8 mouse cellular contexts compared by ENCODE assay signal in genomic region chr2:148406160-148406970, GRCm38 (mm10). TPM values are rescaled to one million over a fixed set of nuclear protein-coding genes. Genes with fewer than 3 reads are reported as not detected.
DNase-seq lines count a peak whose midpoint lies in the region; ATAC-seq and TF ChIP-seq lines count a peak whose summit lies in the region.

No protein-coding gene starts in this region.

- peaks cover 9% of the 10 kb centered on the region; the same call in 1 of the 2 replicates for H3K4me1 ChIP-seq in testis, adult 2 months (ENCODE audit: control insufficient read depth, insufficient read depth, low read length)
- peaks cover 17% of the 10 kb centered on the region; the same call in 1 of the 2 replicates for H3K4me1 ChIP-seq in embryonic facial prominence, embryonic 14.5 days (ENCODE audit: control insufficient read depth, insufficient read depth, low read length)
- peaks cover 29% of the 10 kb centered on the region for H3K4me1 ChIP-seq in hindbrain, embryonic 12.5 days
- peaks cover 29% of the 10 kb centered on the region for H3K4me1 ChIP-seq in midbrain, embryonic 13.5 days (replicated peaks)
- peaks cover 6% of the 10 kb centered on the region for H3K4me1 ChIP-seq in stomach, embryonic 16.5 days (ENCODE audit: control insufficient read depth, insufficient read depth, low read length)

- no peak for ATAC-seq in embryonic facial prominence, embryonic 14.5 days (ENCODE audit: low read depth)
- ATAC-seq in hindbrain, embryonic 12.5 days (ENCODE audit: low FRiP score), result peak; percentile 15; the same call in 1 of the 2 replicates
- ATAC-seq in midbrain, embryonic 13.5 days, result no peak
- no peak for ATAC-seq in stomach, embryonic 16.5 days (ENCODE audit: insufficient read depth, low FRiP score)

- peak overlapping the region; percentile 78 for H3K4me2 ChIP-seq in embryonic facial prominence, embryonic 14.5 days (ENCODE audit: low read depth, low read length)
- H3K4me2 ChIP-seq in hindbrain, embryonic 12.5 days (replicated peaks), result peak overlapping the region; percentile 63
- H3K4me2 ChIP-seq in midbrain, embryonic 13.5 days (replicated peaks), result peak overlapping the region; percentile 62
- H3K4me2 ChIP-seq in stomach, embryonic 16.5 days (ENCODE audit: low read depth, low read length), result peak overlapping the region; percentile 72

- WGBS in embryonic facial prominence, embryonic 14.5 days, result 18% methylated on average over 34 of the region's 34 CpGs
- 12% methylated on average over 34 of the region's 34 CpGs for WGBS in hindbrain, embryonic 12.5 days
- 14% methylated on average over 34 of the region's 34 CpGs for WGBS in midbrain, embryonic 13.5 days
- WGBS in stomach, embryonic 16.5 days, result 18% methylated on average over 34 of the region's 34 CpGs

- H3K36me3 ChIP-seq in testis, adult 2 months (ENCODE audit: control insufficient read depth, insufficient read depth, low read length), result no peaks in the 10 kb centered on the region
- no peaks in the 10 kb centered on the region for H3K36me3 ChIP-seq in embryonic facial prominence, embryonic 14.5 days (ENCODE audit: control insufficient read depth, insufficient read depth, low read length)
- no peaks in the 10 kb centered on the region for H3K36me3 ChIP-seq in hindbrain, embryonic 12.5 days
- H3K36me3 ChIP-seq in midbrain, embryonic 13.5 days, result no peaks in the 10 kb centered on the region
- H3K36me3 ChIP-seq in stomach, embryonic 16.5 days (ENCODE audit: control insufficient read depth, insufficient read depth, low read length), result no peaks in the 10 kb centered on the region

- no peak for DNase-seq in testis, postnatal 14 days (ENCODE audit: low spot score)
- peak; percentile 58 for DNase-seq in embryonic facial prominence, embryonic 14.5 days (ENCODE audit: low spot score)
- peak; percentile 33 for DNase-seq in liver
- DNase-seq in layer of hippocampus, adult 8-10 months (ENCODE audit: low spot score in 2 of 2), result no peak

- H3K4me3 ChIP-seq in testis, adult 2 months (ENCODE audit: control insufficient read depth, low read depth, low read length), result peak overlapping the region; percentile 41
- peak overlapping the region; percentile 43 for H3K4me3 ChIP-seq in embryonic facial prominence, embryonic 14.5 days (ENCODE audit: low read depth, low read length)
- H3K4me3 ChIP-seq in hindbrain, embryonic 12.5 days, result peak overlapping the region; percentile 35
- H3K4me3 ChIP-seq in midbrain, embryonic 13.5 days (replicated peaks), result peak overlapping the region; percentile 42
- H3K4me3 ChIP-seq in stomach, embryonic 16.5 days (replicated peaks; ENCODE audit: low read length), result peak overlapping the region; percentile 49

- TF ChIP-seq CTCF in testis, adult 2 months (IDR thresholded peaks at IDR 0.05; ENCODE audit: control insufficient read depth, insufficient read depth, insufficient replicate concordance, low read depth, low read length), result no peak

- TF ChIP-seq POLR2A in testis, adult 2 months (IDR thresholded peaks at IDR 0.05; ENCODE audit: control insufficient read depth, low read depth, low read length), result no peak

- no peaks in the 10 kb centered on the region for H3K27me3 ChIP-seq in testis, adult 2 months (ENCODE audit: control insufficient read depth, insufficient read depth, low read length)
- H3K27me3 ChIP-seq in embryonic facial prominence, embryonic 14.5 days (replicated peaks; ENCODE audit: control insufficient read depth, insufficient read depth, low read length), result peaks cover 54% of the 10 kb centered on the region
- peaks cover 50% of the 10 kb centered on the region for H3K27me3 ChIP-seq in hindbrain, embryonic 12.5 days
- peaks cover 55% of the 10 kb centered on the region for H3K27me3 ChIP-seq in midbrain, embryonic 13.5 days
- peaks cover 11% of the 10 kb centered on the region for H3K27me3 ChIP-seq in stomach, embryonic 16.5 days (ENCODE audit: control insufficient read depth, insufficient read depth, low read length)

- H3K27ac ChIP-seq in testis, adult 2 months (ENCODE audit: control insufficient read depth, insufficient read depth, low read depth, low read length), result no peak overlapping the region
- no peak overlapping the region for H3K27ac ChIP-seq in embryonic facial prominence, embryonic 14.5 days (replicated peaks; ENCODE audit: low read depth, low read length)
- H3K27ac ChIP-seq in hindbrain, embryonic 12.5 days, result no peak overlapping the region
- H3K27ac ChIP-seq in midbrain, embryonic 13.5 days, result no peak overlapping the region
- no peak overlapping the region for H3K27ac ChIP-seq in stomach, embryonic 16.5 days (ENCODE audit: low read length)

- H3K9ac ChIP-seq in embryonic facial prominence, embryonic 14.5 days (ENCODE audit: low read depth, low read length), result peak overlapping the region; percentile 61
- H3K9ac ChIP-seq in hindbrain, embryonic 12.5 days, result no peak overlapping the region
- no peak overlapping the region; the same call in 1 of the 2 replicates for H3K9ac ChIP-seq in midbrain, embryonic 13.5 days (replicated peaks)
- H3K9ac ChIP-seq in stomach, embryonic 16.5 days (ENCODE audit: low read length), result peak overlapping the region; percentile 68

- H3K9me3 ChIP-seq in embryonic facial prominence, embryonic 14.5 days (ENCODE audit: control insufficient read depth, low read length), result no peaks in the 10 kb centered on the region
- no peaks in the 10 kb centered on the region for H3K9me3 ChIP-seq in hindbrain, embryonic 12.5 days (replicated peaks)
- H3K9me3 ChIP-seq in midbrain, embryonic 13.5 days, result no peaks in the 10 kb centered on the region
- no peaks in the 10 kb centered on the region for H3K9me3 ChIP-seq in stomach, embryonic 16.5 days (replicated peaks; ENCODE audit: control insufficient read depth, low read length)

RNA-seq across cellular contexts. Expression of gene Thbd, which starts 1.6 kb away (rescaled TPM):
- 3.0 and 4.0 TPM in 2 replicates for polyA plus RNA-seq in testis, adult 2 months (2012; rRNA removed)
- polyA plus RNA-seq in embryonic facial prominence, embryonic 14.5 days (2014; fragmentation: Nextera tagmentation; extraction: Ambion mirVana), result 29.7 and 31.4 TPM in 2 replicates
- 13.4 and 16.6 TPM in 2 replicates for polyA plus RNA-seq in hindbrain, embryonic 12.5 days (2016; fragmentation: Nextera tagmentation; extraction: Ambion mirVana)
- polyA plus RNA-seq in midbrain, embryonic 13.5 days (2015; fragmentation: Nextera tagmentation; extraction: Ambion mirVana), result 4.5 and 4.8 TPM in 2 replicates
- polyA plus RNA-seq in stomach, embryonic 16.5 days (2015; fragmentation: Nextera tagmentation; extraction: Ambion mirVana), result 33.7 and 37.3 TPM in 2 replicates
- 10 to 100 TPM in 1 of 4 experiments, 1 to 10 TPM in 3; 5.9 to 10.5 (median 7.9) TPM for total RNA-seq in layer of hippocampus, adult 8-10 months (2022)

RNA-seq across cellular contexts. Expression of gene Sstr4, which starts 11.2 kb away (rescaled TPM):
- polyA plus RNA-seq in testis, adult 2 months (2012; rRNA removed), result not detected in 2 replicates
- polyA plus RNA-seq in embryonic facial prominence, embryonic 14.5 days (2014; fragmentation: Nextera tagmentation; extraction: Ambion mirVana), result 4.1 and 4.9 TPM in 2 replicates
- 1.7 TPM in 2 replicates for polyA plus RNA-seq in hindbrain, embryonic 12.5 days (2016; fragmentation: Nextera tagmentation; extraction: Ambion mirVana)
- 0.79 and 1.5 TPM in 2 replicates for polyA plus RNA-seq in midbrain, embryonic 13.5 days (2015; fragmentation: Nextera tagmentation; extraction: Ambion mirVana)
- polyA plus RNA-seq in stomach, embryonic 16.5 days (2015; fragmentation: Nextera tagmentation; extraction: Ambion mirVana), result 2.7 and 3.3 TPM in 2 replicates
- 10 to 100 TPM; 54.3 to 76.5 (median 65.3) TPM for total RNA-seq in layer of hippocampus, adult 8-10 months (2022)

RNA-seq across cellular contexts. Expression of gene Cd93, which starts 37.0 kb away (rescaled TPM):
- polyA plus RNA-seq in testis, adult 2 months (2012; rRNA removed), result 0.69 and 0.71 TPM in 2 replicates
- polyA plus RNA-seq in embryonic facial prominence, embryonic 14.5 days (2014; fragmentation: Nextera tagmentation; extraction: Ambion mirVana), result 14.0 and 14.6 TPM in 2 replicates
- 7.0 and 7.4 TPM in 2 replicates for polyA plus RNA-seq in hindbrain, embryonic 12.5 days (2016; fragmentation: Nextera tagmentation; extraction: Ambion mirVana)
- 6.4 and 6.7 TPM in 2 replicates for polyA plus RNA-seq in midbrain, embryonic 13.5 days (2015; fragmentation: Nextera tagmentation; extraction: Ambion mirVana)
- polyA plus RNA-seq in stomach, embryonic 16.5 days (2015; fragmentation: Nextera tagmentation; extraction: Ambion mirVana), result 11.6 and 11.7 TPM in 2 replicates
- 1 to 10 TPM; 3.1 to 4.3 (median 3.6) TPM for total RNA-seq in layer of hippocampus, adult 8-10 months (2022)

Comparison
In these comparisons a context has a peak if more than half of its experiments do, and no peak if none do; other contexts are left out.
1. DNase-seq: peak in embryonic facial prominence, embryonic 14.5 days (single experiment) and liver (single experiment); none in testis, postnatal 14 days (single experiment) and layer of hippocampus, adult 8-10 months (0 of 2).
2. H3K9ac ChIP-seq: peak in embryonic facial prominence, embryonic 14.5 days (single experiment) and stomach, embryonic 16.5 days (single experiment); none in hindbrain, embryonic 12.5 days (single experiment) and midbrain, embryonic 13.5 days (single experiment).
3. Peak in every context shown above with its lines, with median percentiles within 50 percentile points of each other: H3K4me3 ChIP-seq and H3K4me2 ChIP-seq.